Mouse (Mus musculus): ENCODE data around the gene Stpg4.

GRCm38 (mm10) chr17:87375941-87376511 is 51.5 kb downstream of the Stpg4 start:
- TF ChIP-seq CTCF (IDR thresholded peaks at IDR 0.05; ENCODE audit: borderline replicate concordance, insufficient read depth, low read length) (no peak), POLR2A (IDR thresholded peaks at IDR 0.05; ENCODE audit: low read depth, low read length) (no peak)
